Mouse (Mus musculus) stomach, postnatal 0 days (tissue): Measurements from ENCODE around the gene E2f4. TPM values are rescaled to one million over a fixed set of nuclear protein-coding genes. Genes with fewer than 3 reads are reported as not detected.

ENCODE experiments used
- ATAC-seq: fragments of 200-750 bp; cut with Nextera tagmentation; 2 replicates; pipeline ENCODE4 v1.8.0; 2017; ENCODE audit not compliant: low FRiP score, low TSS enrichment
- DNase-seq: peaks from one replicate; pipeline ENCODE4 v3.0.0-alpha.2; 2016; ENCODE audit warnings: low spot score
- H3K27ac ChIP-seq: fragments of 300-500 bp; sonication (generic); replicated peaks from 2 replicates; pipeline ENCODE4 v1.5.1; 2014; ENCODE audit warnings: mild to moderate bottlenecking, control low read depth
- H3K27me3 ChIP-seq: fragments of 300-500 bp; sonication (generic); 2 replicates; pipeline ENCODE4 v1.6.1; 2014; ENCODE audit warnings: low read length; ENCODE audit not compliant: control insufficient read depth, insufficient read depth
- H3K36me3 ChIP-seq: fragments of 300-500 bp; sonication (generic); 2 replicates; pipeline ENCODE4 v1.6.1; 2014; ENCODE audit warnings: low read length, mixed read lengths; ENCODE audit not compliant: control insufficient read depth, insufficient read depth
- H3K4me1 ChIP-seq: fragments of 300-500 bp; sonication (generic); replicated peaks from 2 replicates; pipeline ENCODE4 v1.6.1; 2014; ENCODE audit warnings: antibody characterized with exemption; ENCODE audit not compliant: control insufficient read depth, insufficient read depth
- H3K4me2 ChIP-seq: fragments of 300-500 bp; sonication (generic); replicated peaks from 2 replicates; pipeline ENCODE4 v1.6.1; 2014; ENCODE audit warnings: low read depth, mild to moderate bottlenecking, control low read depth, moderate library complexity
- H3K4me3 ChIP-seq: fragments of 300-500 bp; sonication (generic); 2 replicates; pipeline ENCODE4 v1.5.1; 2014; ENCODE audit warnings: low read depth, low read length, control low read depth
- H3K9ac ChIP-seq: fragments of 300-500 bp; sonication (generic); 2 replicates; pipeline ENCODE4 v1.6.1; 2014; ENCODE audit warnings: mild to moderate bottlenecking, low read length, control low read depth, mixed read lengths
- H3K9me3 ChIP-seq: fragments of 300-500 bp; sonication (generic); 2 replicates; pipeline ENCODE4 v1.6.1; 2016; ENCODE audit warnings: low read length; ENCODE audit not compliant: control insufficient read depth
- CTCF ChIP-seq: IDR thresholded peaks from 2 replicates; pipeline ENCODE4 v1.5.1; 2016; ENCODE audit warnings: antibody characterized with exemption, low read depth, mild to moderate bottlenecking, moderate library complexity
- EP300 ChIP-seq: optimal IDR thresholded peaks from 2 replicates; pipeline ENCODE3; 2016; ENCODE audit warnings: antibody characterized with exemption
- WGBS: fragments of 180-500 bp; shearing (Covaris S2); extraction: QIAGEN DNeasy Blood & Tissue Kit; methylation state at CpG from one replicate; pipeline ENCODE4 v1.1.7; 2014; 5-methylcytosine and 5-hydroxymethylcytosine counted together
- polyA plus RNA-seq: library from polyadenylated mRNA; unstranded; fragments of >200 nt; fragmentation: Nextera tagmentation; extraction: Ambion mirVana; gene quantifications from 2 replicates; pipeline ENCODE4 v1.2.1, GENCODE M21; 2015

Gene E2f4
- polyA plus RNA-seq, 1 experiment from 2014 or later: 31.0 TPM

GRCm38 (mm10) chr8:105332523-105332922 lies 35.1 kb downstream of the E2f4 start:
- DNase-seq (no peak), ATAC-seq (peak; percentile 35)
- Histone ChIP-seq H3K27ac (no peak overlapping the region), H3K36me3 (peaks cover 52% of the 10 kb centered on the region), H3K4me1 (no peaks in the 10 kb centered on the region), H3K27me3 (no peaks in the 10 kb centered on the region), H3K9ac (no peak overlapping the region), H3K4me2 (no peak overlapping the region), H3K4me3 (no peak overlapping the region), H3K9me3 (no peaks in the 10 kb centered on the region)
- WGBS: 64% methylated on average over 2 of the region's 2 CpGs
- TF ChIP-seq EP300 (no peak), CTCF (no peak)

GRCm38 (mm10) chr8:105336373-105337130 lies 39.1 kb downstream of the E2f4 start:
- peaks cover 10% of the 10 kb centered on the region for H3K4me1 ChIP-seq
- H3K9me3 ChIP-seq: no peaks in the 10 kb centered on the region
- H3K4me3 ChIP-seq: no peak overlapping the region
- H3K9ac ChIP-seq: no peak overlapping the region
- ATAC-seq: no peak
- H3K27me3 ChIP-seq: no peaks in the 10 kb centered on the region
- DNase-seq: no peak
- H3K4me2 ChIP-seq: no peak overlapping the region
- TF ChIP-seq CTCF: no peak
- no peak for TF ChIP-seq EP300
- peaks cover 28% of the 10 kb centered on the region for H3K36me3 ChIP-seq
- no peak overlapping the region for H3K27ac ChIP-seq
- WGBS: 71% methylated on average over 32 of the region's 32 CpGs

DNA sequence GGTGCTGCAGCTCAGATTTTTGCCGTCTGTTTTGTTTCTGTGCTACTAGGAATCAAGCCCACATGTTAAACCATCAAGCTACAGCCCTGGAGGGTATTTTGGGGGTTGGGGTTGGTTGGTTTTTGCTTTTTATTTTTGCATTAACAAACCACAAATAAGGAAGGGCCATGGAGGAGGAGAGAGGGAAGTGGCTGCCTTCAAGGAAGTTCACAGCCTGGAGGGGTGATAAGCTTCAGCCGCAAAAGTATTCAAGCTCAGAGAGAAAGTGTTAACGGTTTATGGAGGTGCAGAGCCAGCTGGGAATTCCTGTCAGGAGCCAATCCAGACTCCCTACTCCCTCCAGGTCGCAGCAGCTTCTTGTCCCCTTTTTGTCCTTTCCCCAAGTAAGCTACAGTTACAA lies 41.5 kb downstream of the E2f4 start:
- peaks cover 11% of the 10 kb centered on the region for H3K4me1 ChIP-seq
- peak overlapping the region; percentile 14; the same call in 1 of the 2 replicates for H3K27ac ChIP-seq
- H3K4me3 ChIP-seq: no peak overlapping the region
- H3K36me3 ChIP-seq: peaks cover 19% of the 10 kb centered on the region
- no peak overlapping the region for H3K9ac ChIP-seq
- DNase-seq (no peak), ATAC-seq (no peak)
- H3K9me3 ChIP-seq: no peaks in the 10 kb centered on the region
- TF ChIP-seq EP300 (no peak), CTCF (no peak)
- H3K4me2 ChIP-seq: no peak overlapping the region
- no peaks in the 10 kb centered on the region for H3K27me3 ChIP-seq
- WGBS: 40% methylated on average over 4 of the region's 4 CpGs

DNA sequence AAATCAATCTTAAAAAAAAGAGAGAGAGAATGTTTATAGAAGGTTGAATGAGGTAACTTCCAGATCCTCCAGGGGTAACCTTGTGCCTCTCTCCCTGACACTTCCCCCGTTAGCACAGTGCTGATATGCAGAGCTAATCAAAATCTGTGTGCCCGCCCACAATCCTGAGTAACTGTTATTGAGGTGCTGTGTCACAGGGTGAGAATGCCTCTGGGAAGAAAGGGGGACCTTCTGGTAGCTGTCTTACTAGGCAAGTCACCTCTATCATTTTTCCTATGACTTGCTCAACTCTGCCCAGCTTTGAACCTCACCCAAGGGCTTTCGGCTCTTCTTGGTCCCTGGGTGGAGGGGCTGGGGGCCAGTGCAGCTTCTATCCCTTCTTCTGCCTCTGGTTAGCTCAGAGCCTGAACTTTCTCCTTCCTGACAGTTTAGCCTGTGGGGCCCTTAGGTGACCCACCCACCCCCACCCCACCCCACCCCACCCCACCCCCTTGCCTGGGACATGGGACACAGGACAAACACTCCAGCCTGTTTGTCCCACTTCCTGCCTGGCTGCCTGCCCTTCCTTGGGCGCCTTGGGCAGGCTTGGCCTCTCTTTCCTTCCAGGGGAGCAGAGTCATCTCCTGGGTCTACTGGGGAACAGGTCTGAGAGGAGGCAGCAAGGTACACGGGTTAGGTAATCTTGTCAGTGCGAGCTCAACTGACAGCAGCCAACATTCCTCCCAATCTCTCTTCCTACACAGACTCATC lies 42.6 kb downstream of the E2f4 start:
- Histone ChIP-seq H3K4me2 (no peak overlapping the region), H3K4me3 (no peak overlapping the region), H3K27ac (peak overlapping the region; percentile 65), H3K27me3 (no peaks in the 10 kb centered on the region), H3K9me3 (no peaks in the 10 kb centered on the region), H3K4me1 (peaks cover 14% of the 10 kb centered on the region), H3K9ac (0 out of 2 replicates have a peak overlapping the region, but pooled peaks have one; percentile 8), H3K36me3 (peaks cover 11% of the 10 kb centered on the region)
- ATAC-seq (peak; percentile 57), DNase-seq (peak; percentile 77)
- 59% methylated on average over 6 of the region's 6 CpGs for WGBS
- TF ChIP-seq EP300: no peak
- no peak for TF ChIP-seq CTCF

DNA sequence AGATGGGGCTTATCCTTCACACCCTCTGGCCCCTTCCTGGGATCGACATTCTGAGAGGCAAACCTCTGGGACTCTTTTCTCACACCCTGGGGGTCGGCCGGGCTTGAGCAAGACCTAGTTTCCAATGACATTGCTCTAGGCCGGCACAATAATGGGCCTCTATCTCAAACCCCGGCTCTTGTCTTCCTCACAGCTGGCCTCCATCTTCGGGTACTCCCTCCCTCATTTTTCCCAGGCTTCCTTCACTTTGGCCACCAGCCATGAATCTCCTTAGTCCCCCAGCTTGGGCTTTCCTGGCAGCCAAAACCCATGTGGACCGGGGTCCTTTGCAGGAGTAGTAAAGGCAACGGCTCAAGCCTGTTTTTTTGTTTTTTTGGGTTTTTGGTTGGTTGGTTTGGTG lies 43.9 kb downstream of the E2f4 start:
- Histone ChIP-seq H3K4me3 (no peak overlapping the region), H3K27me3 (no peaks in the 10 kb centered on the region), H3K9me3 (no peaks in the 10 kb centered on the region), H3K27ac (peak overlapping the region; percentile 53), H3K9ac (no peak overlapping the region), H3K4me2 (no peak overlapping the region), H3K36me3 (peaks cover 4% of the 10 kb centered on the region; the same call in 1 of the 2 replicates), H3K4me1 (peaks cover 20% of the 10 kb centered on the region)
- TF ChIP-seq EP300 (no peak), CTCF (no peak)
- 29% methylated on average over 8 of the region's 8 CpGs for WGBS
- no peak for ATAC-seq
- no peak for DNase-seq

- Histone ChIP-seq H3K4me3 (no peak overlapping the region), H3K36me3 (no peaks in the 10 kb centered on the region), H3K4me2 (no peak overlapping the region), H3K9me3 (no peaks in the 10 kb centered on the region), H3K27ac (no peak overlapping the region), H3K27me3 (no peaks in the 10 kb centered on the region), H3K9ac (no peak overlapping the region), H3K4me1 (peaks cover 23% of the 10 kb centered on the region)
- ATAC-seq (no peak), DNase-seq (no peak)
- TF ChIP-seq EP300: no peak
- TF ChIP-seq CTCF: no peak
- 77% methylated on average over 4 of the region's 4 CpGs for WGBS
These were observed 45.3 kb downstream of the E2f4 start for GRCm38 (mm10) chr8:105342768-105343167.
